Mouse (Mus musculus): ENCODE results near the gene Kctd17. TPM values are rescaled to one million over a fixed set of nuclear protein-coding genes. Genes with fewer than 3 reads are reported as not detected.

Gene Kctd17
- polyA plus RNA-seq (2016; fragmentation: Nextera tagmentation; extraction: Ambion mirVana), result 23.0 and 30.3 TPM in 2 replicates

DNA sequence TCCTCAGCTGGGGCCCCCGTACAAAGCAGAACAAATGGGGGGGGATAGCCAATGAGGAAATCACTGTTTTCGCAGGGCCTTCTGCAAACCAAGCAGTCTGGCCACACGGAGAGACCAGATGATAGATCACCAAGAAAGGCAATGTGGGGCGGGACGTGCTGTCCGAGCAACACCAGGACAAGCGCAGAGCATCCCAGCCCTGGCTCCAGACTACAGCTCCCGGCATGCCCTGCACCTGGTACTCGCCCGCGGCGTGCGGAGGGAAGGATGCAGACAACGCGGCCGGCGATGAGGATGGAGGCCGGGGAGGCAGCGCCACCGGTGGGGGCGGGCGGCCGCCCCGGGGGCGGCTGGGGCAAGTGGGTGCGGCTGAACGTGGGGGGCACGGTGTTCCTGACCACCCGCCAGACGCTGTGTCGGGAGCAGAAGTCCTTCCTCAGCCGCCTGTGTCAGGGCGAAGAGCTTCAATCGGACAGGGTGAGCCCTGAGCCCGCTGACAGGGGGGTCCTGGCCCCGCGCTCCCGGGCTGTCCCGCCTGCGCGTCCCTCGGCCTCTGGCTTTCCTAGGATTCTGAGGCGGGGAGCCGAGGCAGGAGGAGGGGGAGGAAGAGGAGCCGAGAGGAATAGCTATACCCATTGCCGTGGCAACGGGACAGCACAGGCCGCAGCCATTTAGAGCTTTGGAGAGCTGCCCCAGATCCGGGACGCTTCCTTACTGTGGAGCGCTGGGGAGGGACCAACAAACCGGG is at the start of gene Kctd17:
Gene Kctd17, plus strand, starts transcription at position 174 of the 748 bp plus-strand sequence.
- WGBS, result 1% methylated on average over 52 of the region's 52 CpGs
- Histone ChIP-seq H3K4me1 (peaks cover 36% of the 10 kb centered on the region), H3K9me3 (no peaks in the 10 kb centered on the region), H3K27me3 (ENCODE audit: insufficient read depth, poor library complexity, severe bottlenecking) (peaks cover 29% of the 10 kb centered on the region), H3K4me3 (peak within 1 kb of the TSS; percentile 73), H3K27ac (peak within 1 kb of the TSS; percentile 79), H3K36me3 (peaks cover 18% of the 10 kb centered on the region)
- DNase-seq (ENCODE audit: low spot score), result peak; percentile 90

DNA sequence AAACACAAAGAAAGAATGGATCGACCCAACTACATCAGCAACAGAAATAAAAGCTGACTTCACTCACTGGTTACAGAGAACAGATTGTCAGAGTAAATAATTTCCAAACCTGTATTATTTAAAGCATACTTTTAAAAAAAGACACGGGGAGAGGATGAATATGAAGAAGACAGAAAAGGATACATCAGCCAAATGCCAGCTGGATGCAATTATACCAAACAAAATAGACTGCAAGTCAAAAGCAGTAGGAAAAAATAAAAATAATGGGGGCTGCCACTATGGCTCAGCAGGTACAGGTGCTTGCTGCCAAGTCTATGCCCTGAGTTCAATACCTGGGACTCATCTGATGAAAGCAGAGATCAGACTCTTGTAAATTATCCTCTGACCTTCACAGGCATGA is 48.2 kb upstream of the Kctd17 start:
- 67% methylated on average over 2 of the region's 2 CpGs for WGBS
- H3K27ac ChIP-seq, result no peak overlapping the region
- peaks cover 3% of the 10 kb centered on the region; the same call in 1 of the 2 replicates for H3K27me3 ChIP-seq (ENCODE audit: insufficient read depth, poor library complexity, severe bottlenecking)
- no peaks in the 10 kb centered on the region for H3K4me1 ChIP-seq
- no peaks in the 10 kb centered on the region for H3K9me3 ChIP-seq
- no peak overlapping the region for H3K4me3 ChIP-seq
- no peaks in the 10 kb centered on the region for H3K36me3 ChIP-seq
- DNase-seq (ENCODE audit: low spot score), result no peak

DNA sequence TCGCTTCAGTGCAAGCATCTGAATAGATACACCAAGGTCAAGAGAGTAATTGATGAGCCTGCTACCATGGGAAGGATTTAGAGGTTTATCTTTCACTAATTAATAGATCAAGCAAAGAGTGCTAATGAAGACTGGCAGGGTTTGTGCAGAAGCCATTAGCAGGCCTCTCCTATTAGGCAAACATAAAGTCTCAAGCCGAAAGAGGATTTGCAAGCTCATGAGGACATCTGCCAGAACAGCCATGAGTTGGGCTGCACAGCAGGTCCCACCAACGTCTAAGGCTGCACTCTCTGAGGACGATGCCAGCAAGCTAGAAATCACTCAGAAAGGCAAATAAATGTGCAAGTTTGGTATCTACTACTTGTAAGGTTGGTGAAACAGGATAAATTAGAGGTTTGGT is 47.6 kb upstream of the Kctd17 start:
- DNase-seq (ENCODE audit: low spot score), result no peak
- WGBS, result 65% methylated on average over 4 of the region's 4 CpGs
- H3K27me3 ChIP-seq (ENCODE audit: insufficient read depth, poor library complexity, severe bottlenecking), result peaks cover 3% of the 10 kb centered on the region; the same call in 1 of the 2 replicates
- no peaks in the 10 kb centered on the region for H3K4me1 ChIP-seq
- no peak overlapping the region for H3K4me3 ChIP-seq
- no peak overlapping the region for H3K27ac ChIP-seq
- no peaks in the 10 kb centered on the region for H3K36me3 ChIP-seq
- no peaks in the 10 kb centered on the region for H3K9me3 ChIP-seq

DNA sequence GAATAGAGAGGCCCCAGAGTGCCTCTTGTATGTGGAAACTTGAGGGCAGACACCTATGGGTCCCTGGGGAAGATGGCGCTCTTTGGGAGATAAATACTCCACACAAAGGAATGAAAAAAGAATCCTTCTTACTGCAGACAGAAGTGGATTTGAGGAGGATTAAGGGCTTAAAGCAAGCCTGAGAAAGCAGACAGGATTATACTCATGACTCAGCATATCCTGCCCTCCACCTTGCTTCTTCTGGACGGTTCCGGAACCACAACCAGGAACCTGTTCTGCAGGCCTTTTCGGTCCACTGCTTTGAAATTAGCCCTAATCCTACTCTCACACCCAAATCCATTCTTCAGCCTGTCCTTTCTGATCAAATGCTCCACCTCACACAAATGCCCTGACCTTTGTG is 46.2 kb upstream of the Kctd17 start:
- Histone ChIP-seq H3K27ac (no peak overlapping the region), H3K9me3 (no peaks in the 10 kb centered on the region), H3K27me3 (ENCODE audit: insufficient read depth, poor library complexity, severe bottlenecking) (peaks cover 3% of the 10 kb centered on the region; the same call in 1 of the 2 replicates), H3K4me1 (no peaks in the 10 kb centered on the region), H3K36me3 (no peaks in the 10 kb centered on the region), H3K4me3 (no peak overlapping the region)
- 90% methylated on average over 4 of the region's 4 CpGs for WGBS
- no peak for DNase-seq (ENCODE audit: low spot score)

DNA sequence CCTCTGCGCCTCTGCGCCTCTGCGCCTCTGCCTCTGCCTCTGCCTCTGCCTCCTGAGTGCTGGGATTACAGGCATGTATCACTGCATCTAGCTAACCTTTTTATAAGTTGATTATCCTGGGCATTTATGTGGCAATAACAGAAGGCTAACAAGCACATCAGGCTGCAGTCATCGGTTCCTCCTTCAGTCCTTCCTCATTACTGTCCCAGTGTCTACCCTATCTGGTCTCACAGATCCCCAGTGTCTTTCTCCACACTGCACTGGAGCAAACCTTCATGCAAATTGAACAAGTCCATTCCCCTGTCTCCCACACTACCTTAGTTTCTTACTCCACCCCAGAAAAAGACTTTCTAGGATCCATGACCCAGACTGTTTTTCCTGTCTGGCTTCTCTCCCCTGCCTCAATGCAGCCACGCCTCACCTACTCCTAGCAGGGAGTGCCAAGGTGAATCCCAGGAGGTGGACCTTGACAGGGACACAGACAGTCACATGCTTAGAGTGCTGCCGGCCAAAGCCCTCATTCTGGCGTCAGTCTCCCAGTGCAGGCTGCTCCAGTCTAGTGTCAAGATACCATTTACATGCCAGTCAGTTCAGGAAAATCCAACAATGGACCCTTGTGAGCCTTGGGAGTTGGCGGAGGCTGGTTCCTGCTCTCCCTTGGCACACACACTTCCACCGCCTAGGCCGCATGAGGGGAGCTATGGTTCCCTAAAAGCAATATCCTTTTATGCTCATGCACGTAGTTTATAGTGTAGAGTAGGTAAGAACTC is 44.7 kb upstream of the Kctd17 start:
- no peak for DNase-seq (ENCODE audit: low spot score)
- WGBS, result 79% methylated on average over 11 of the region's 11 CpGs
- Histone ChIP-seq H3K36me3 (no peaks in the 10 kb centered on the region), H3K4me1 (no peaks in the 10 kb centered on the region), H3K4me3 (no peak overlapping the region), H3K27ac (no peak overlapping the region; the same call in 1 of the 2 replicates), H3K9me3 (no peaks in the 10 kb centered on the region), H3K27me3 (ENCODE audit: insufficient read depth, poor library complexity, severe bottlenecking) (peaks cover 3% of the 10 kb centered on the region; the same call in 1 of the 2 replicates)

DNA sequence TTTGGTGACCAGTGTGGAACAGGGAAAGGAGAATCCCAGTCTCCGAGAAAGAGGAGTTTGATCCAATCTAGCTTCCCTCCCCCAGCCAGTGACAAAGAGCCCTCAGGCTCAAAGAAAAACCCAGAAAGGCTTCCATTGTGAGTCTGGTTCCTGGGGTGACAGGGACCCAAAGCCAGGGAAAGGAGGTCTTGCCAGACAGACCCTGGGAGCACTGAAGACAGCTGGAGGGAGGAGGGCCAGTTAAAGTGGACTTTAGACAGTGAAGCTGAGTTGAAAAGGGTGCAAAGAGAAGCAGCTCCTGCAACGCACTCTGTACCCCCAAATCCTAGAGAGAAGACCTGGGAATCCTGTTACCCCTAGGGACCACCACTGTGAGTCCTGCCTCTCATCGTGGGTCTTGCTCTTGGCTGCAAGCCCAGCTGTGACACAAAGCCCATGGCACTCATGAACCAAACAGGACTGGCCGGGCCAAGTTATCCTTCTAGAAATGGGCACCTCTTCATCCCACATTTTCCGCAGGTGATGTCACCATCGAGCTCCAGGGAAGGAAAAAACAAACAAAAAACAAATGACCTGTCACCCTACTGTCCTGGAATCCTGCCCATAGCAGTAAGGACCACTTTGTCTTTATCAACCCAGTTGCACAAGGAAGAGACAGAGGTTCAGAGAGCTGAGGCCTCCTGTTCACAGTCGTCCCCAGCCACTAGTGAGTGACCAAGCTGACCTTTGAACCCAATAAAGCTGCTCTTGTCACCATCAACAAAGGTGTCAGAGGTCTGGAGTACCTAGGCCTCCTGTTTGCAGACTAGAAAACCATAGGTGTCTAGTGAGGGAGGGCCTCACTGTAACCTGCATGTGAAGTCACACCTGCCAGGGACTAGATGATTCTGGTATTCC is 43.9 kb upstream of the Kctd17 start:
- no peaks in the 10 kb centered on the region for H3K4me1 ChIP-seq
- H3K27ac ChIP-seq, result no peak overlapping the region
- H3K9me3 ChIP-seq, result no peaks in the 10 kb centered on the region
- no peak overlapping the region for H3K4me3 ChIP-seq
- WGBS, result 64% methylated on average over 7 of the region's 7 CpGs
- no peak for DNase-seq (ENCODE audit: low spot score)
- H3K36me3 ChIP-seq, result no peaks in the 10 kb centered on the region
- H3K27me3 ChIP-seq (ENCODE audit: insufficient read depth, poor library complexity, severe bottlenecking), result peaks cover 3% of the 10 kb centered on the region; the same call in 1 of the 2 replicates

DNA sequence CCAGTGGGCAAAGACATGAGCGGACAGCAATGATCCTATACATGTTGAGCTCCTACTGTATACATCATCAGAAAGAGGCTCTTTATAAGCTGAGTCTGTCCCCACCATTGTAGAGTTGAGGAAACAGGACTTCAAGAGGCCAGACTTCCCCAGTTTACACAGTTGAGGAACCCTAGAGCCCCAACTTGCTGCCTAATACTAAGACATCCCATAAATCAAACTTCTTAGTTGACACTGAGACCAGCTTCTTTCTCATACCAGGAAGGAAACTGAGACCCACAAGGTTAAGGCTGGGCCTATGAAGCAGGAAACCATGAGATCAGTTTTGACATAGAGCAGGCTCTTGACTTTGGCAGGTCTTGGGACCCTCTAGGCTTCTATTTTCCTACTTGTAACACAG is 42.8 kb upstream of the Kctd17 start:
- H3K27me3 ChIP-seq (ENCODE audit: insufficient read depth, poor library complexity, severe bottlenecking), result peaks cover 7% of the 10 kb centered on the region; the same call in 1 of the 2 replicates
- no peaks in the 10 kb centered on the region for H3K36me3 ChIP-seq
- no peak overlapping the region for H3K4me3 ChIP-seq
- DNase-seq (ENCODE audit: low spot score), result no peak
- H3K9me3 ChIP-seq, result no peaks in the 10 kb centered on the region
- no peaks in the 10 kb centered on the region for H3K4me1 ChIP-seq
- H3K27ac ChIP-seq, result no peak overlapping the region
- 79% methylated on average over 1 of the region's 1 CpGs for WGBS

DNA sequence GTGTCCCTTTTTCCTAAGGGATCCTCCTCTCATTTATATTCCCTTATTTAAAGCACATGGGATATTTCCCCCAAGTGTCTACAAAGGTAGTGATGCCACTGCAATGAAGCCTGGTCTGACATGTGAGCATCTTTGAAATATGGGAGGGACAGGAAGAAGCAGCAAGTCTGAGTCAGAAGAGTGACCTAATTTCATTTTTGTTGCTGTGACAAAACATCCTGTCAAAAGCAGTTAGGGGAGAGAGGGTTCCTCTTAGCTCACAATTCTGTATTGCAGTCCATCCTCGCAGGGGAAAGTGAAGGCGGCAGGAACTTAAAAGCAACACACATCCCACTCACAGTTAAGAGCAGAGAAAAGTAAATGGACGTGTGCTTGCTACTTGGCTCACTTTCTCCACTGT is 37.5 kb upstream of the Kctd17 start:
- Histone ChIP-seq H3K9me3 (no peaks in the 10 kb centered on the region), H3K27ac (no peak overlapping the region), H3K4me3 (no peak overlapping the region), H3K4me1 (no peaks in the 10 kb centered on the region), H3K27me3 (ENCODE audit: insufficient read depth, poor library complexity, severe bottlenecking) (peaks cover 4% of the 10 kb centered on the region; the same call in 1 of the 2 replicates), H3K36me3 (no peaks in the 10 kb centered on the region)
- DNase-seq (ENCODE audit: low spot score), result no peak
- WGBS, result 78% methylated on average over 3 of the region's 3 CpGs

DNA sequence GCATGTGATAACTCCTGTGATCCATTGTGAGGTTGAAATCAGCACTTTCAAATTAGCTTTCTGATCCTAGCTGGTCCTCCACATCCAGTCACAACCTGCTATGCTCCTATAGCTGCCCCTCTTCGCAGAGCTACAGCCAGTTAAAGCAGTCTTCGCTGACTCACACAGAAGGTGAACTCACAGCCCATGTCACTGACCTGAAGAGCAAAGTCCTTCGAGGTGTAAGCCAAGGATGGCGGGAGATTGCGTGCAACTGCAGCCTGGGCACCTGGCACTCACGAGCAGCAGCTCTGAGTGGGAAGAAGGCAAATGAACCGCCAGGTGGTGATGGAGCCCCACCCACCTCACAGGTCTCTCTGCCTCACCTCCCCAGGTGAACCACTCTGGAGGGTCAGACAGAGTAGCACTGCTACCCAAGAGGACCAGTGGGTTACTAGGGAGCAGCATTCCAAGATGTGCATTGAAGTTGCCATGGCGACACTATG is 32.8 kb upstream of the Kctd17 start, which contains the start of gene Tex33:
Gene Tex33, minus strand, starts transcription at position 435 of the 485 bp plus-strand sequence.
- H3K4me3 ChIP-seq, result no peak within 1 kb of the TSS
- no peaks in the 10 kb centered on the region for H3K9me3 ChIP-seq
- 81% methylated on average over 8 of the region's 8 CpGs for WGBS
- H3K27ac ChIP-seq, result no peak within 1 kb of the TSS
- H3K27me3 ChIP-seq (ENCODE audit: insufficient read depth, poor library complexity, severe bottlenecking), result peaks cover 11% of the 10 kb centered on the region
- no peaks in the 10 kb centered on the region for H3K36me3 ChIP-seq
- H3K4me1 ChIP-seq, result no peaks in the 10 kb centered on the region
- no peak for DNase-seq (ENCODE audit: low spot score)

DNA sequence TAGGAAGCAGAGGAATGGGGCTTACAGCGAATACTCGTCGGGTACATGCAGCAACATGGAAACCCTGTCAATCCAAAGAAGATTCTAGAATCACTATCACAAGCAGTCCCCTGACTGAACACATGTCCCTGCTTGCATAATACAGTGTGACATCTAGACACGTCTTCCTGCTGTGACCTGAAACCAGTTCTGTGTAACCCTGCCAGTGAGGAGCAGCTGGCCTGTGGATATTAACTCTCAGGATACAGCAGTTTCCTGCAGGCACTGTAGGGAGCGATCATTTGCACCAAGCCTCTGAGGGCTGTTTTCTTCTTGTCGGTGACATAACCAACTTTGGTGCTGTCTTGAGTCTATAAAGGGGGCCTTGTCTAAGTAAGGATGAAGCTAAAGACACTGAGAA is 27.0 kb upstream of the Kctd17 start:
- Histone ChIP-seq H3K27me3 (ENCODE audit: insufficient read depth, poor library complexity, severe bottlenecking) (peaks cover 20% of the 10 kb centered on the region), H3K4me1 (peaks cover 27% of the 10 kb centered on the region), H3K4me3 (no peak overlapping the region), H3K27ac (no peak overlapping the region), H3K36me3 (no peaks in the 10 kb centered on the region), H3K9me3 (no peaks in the 10 kb centered on the region)
- DNase-seq (ENCODE audit: low spot score), result no peak
- WGBS, result 79% methylated on average over 6 of the region's 6 CpGs

DNA sequence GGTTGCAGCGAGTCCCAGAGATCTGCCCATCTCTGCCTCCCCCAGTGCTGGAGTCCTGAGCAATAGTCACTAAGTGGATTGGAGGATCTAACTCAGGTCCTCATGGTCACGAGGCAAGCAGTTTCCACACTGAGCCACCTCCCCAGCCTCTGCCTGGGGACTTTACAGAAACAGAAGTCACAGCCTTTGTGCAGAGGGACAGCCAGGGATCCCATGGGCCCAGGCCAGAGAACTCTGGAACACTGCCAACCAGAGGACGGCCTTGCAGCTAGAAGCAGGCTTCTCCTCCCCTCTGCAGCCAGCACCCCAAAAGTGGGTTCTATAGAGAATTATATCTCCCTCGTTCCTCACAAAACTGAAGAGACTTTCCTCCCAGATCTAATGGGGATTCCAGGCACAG is 26.4 kb upstream of the Kctd17 start:
- WGBS, result 72% methylated on average over 4 of the region's 4 CpGs
- Histone ChIP-seq H3K27me3 (ENCODE audit: insufficient read depth, poor library complexity, severe bottlenecking) (peaks cover 20% of the 10 kb centered on the region), H3K36me3 (no peaks in the 10 kb centered on the region), H3K9me3 (no peaks in the 10 kb centered on the region), H3K4me3 (no peak overlapping the region), H3K27ac (no peak overlapping the region), H3K4me1 (peaks cover 29% of the 10 kb centered on the region)
- DNase-seq (ENCODE audit: low spot score), result no peak

DNA sequence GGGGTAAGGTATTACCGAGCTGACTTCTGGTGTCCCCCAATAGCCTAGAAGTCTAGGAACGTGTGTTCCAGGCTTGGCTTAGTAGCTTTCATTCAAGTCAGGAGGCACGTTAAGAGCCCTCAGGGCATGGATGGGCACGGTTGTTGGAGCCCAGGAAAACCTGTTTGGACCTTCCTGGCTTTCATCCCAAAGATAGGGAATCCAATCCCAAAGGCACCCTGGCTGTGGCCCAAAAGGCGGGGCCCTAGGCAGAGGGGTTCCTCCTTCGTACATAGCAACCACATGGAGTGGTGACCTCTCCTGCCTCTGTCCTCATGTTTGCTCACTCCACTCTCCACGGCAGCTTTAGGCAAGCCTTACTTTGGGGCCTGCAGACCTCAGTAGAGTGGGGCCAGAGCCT is 25.9 kb upstream of the Kctd17 start:
- DNase-seq (ENCODE audit: low spot score), result no peak
- Histone ChIP-seq H3K27ac (no peak overlapping the region), H3K4me1 (peaks cover 34% of the 10 kb centered on the region), H3K27me3 (ENCODE audit: insufficient read depth, poor library complexity, severe bottlenecking) (peaks cover 20% of the 10 kb centered on the region), H3K36me3 (no peaks in the 10 kb centered on the region), H3K4me3 (no peak overlapping the region), H3K9me3 (no peaks in the 10 kb centered on the region)
- WGBS, result 86% methylated on average over 7 of the region's 7 CpGs

Measured in heart, embryonic 10.5 days (tissue).